Mouse (Mus musculus): ENCODE measurements around the gene Taf3.

Gene Taf3

DNA sequence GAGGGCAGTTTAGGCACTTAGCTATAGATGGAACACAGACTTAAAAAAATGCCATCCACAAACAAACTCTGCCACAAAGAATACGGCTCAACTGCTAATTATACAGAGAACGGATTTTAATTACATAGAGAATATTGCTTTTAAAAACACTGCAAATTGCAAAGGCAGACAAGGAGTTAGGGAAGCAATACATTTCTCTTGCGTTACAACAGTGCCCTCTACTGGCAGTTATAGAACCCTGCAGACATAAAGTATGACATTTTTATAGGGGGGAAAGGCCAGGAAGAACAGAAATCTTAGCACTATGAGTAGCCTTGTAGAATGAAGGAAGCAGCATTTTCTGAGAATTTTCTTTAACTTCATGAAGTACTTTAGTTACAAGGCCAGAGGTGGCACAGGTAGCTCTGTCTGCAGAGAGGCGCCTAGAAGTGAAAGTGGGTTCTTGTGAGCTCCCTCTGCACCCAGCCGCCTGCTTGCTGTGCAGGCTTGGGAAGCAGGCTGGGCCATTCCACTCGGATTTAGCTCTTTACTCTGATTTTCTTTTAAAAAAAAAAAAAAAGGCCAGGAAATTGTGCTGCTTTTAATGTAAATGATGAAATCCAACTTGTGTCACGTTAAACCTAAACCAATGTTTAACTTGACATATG lies 38.0 kb downstream of the Taf3 start:
- DNase-seq (ENCODE audit: low spot score in 2 of 2): no peak

DNA sequence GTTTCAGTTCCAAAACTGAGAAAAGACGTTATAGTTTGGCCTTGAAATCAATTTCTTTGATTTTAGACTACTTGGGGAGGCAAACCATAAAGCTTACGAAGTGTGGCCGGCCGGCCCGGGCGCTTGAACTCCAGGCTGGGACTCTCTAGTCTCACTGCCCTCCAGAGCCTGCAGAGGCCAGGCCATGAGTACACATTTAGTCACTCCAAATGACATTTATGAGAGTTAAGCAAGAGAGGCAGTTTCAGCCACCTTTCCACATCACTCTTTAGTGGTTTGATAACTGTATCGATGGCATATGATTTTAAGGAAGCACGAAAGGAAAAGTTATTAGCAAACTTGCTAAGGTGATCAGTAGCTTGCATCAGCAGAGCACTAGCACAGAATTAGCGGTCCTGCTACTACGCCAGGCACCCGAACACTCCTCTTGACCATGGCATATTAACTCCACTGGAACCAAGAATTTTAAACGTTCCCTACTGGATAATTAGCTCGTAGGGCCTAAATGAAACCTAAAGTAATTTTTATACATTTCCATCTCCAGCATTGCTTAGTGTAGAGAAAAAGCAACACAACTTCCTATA lies 38.6 kb downstream of the Taf3 start:
- no peak for DNase-seq (ENCODE audit: low spot score in 2 of 2)

DNA sequence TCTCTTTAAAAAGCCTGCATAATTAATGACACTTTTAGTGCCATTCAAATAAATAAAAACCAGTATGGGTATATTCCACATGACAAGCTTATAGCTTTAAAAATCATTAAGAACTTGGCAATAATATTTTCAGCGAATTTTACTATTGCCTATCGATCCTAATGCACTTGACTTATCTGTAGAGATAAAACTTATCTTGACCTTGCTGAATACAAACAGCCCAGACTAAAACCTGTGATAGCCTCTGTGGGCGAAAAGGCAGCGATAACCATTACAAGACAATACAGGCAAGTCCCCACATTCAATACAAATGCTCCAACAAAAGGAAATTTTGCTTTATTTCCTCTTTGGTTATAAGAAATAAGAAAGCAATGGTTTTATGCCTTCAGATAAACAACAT lies 39.8 kb downstream of the Taf3 start:
- DNase-seq (ENCODE audit: low spot score in 2 of 2): no peak

DNA sequence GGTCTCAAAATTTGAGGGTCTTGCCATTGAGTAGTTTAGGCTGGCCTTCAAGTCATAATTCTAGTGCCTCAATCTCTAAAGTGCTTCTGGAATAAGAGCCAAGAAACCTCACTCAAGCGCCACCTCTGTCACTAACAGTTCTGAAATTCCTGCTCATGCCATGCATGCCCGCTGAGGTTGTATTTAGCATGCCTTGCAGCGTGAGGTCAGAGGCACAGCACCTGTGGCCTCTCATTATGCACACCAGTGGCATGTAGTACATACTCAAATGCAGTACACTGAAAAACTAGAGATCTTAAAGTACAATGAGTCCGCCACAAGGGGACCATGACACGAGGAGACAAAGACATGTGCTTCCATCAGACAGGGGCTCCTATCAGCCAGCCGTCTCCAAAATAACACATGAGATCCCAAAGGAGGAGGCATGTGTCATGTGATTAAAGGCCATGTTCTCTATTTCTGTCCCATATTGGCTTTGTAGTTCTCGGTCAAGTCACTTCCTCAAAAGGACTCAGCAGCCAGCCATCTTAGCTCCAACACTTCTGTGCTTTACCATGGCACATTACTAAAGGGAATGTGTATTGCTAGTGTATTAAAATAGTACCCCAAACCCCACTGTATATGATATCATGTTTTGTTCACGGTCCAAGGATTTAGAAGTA lies 43.3 kb downstream of the Taf3 start:
- DNase-seq (ENCODE audit: low spot score in 2 of 2): no peak

DNA sequence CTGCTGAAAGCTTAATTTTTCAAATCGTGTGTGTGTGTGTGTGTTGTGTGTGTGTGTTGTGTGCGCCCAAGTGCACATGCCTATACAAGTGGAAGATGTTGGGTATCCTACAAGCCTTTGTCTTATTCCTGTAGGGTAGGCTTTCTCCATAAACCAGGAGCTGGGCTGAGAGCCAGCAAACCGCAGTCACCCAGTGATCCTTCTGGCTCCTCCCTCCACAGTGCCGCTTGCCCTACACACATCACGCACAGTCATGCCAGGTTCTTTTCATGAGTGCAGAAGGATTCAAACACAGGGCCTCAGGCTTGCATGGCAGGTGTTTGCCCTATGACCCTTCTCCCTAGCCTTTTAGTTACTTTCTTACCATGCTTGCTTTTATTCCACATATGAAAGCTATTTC lies 45.0 kb downstream of the Taf3 start:
- DNase-seq (ENCODE audit: low spot score in 2 of 2): no peak

DNA sequence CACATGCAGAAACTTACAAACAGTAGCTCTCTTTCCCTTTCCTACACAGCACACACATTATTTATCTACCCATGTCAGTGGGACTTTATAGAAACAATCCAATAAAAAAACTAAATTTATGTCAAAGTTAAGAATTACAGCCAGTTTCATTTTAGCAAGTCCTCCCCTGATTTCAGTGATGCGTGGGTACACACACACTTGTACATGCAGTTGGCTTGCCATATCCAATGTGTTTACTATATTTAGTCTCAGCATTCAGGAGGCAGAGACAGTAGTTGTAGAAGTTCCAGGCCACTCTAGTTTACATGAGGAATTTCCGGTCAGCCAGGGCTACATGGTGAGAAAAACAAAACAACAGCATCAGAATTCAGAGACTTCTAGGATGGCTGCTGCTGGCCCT lies 46.8 kb downstream of the Taf3 start:
- DNase-seq (ENCODE audit: low spot score in 2 of 2): no peak

DNA sequence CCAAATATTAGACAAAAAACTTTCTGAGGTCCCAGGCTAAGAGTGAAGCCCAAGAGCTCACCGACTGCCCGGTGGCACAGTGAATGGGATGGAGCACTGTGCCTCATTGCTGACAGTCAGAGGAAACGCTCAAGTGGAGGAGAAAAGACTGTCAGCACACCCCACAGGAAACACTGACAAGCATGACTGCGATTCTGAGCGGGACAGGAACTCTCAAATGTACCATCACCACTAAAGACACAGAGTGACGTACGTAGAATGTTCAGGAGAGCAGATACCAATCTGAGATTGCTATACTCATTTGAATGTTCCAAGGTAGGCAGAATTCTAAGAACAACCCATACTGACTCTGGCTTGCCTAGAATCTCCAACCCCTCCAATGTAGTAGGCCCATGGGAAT lies 50.9 kb downstream of the Taf3 start:
- DNase-seq (ENCODE audit: low spot score in 2 of 2): no peak

DNA sequence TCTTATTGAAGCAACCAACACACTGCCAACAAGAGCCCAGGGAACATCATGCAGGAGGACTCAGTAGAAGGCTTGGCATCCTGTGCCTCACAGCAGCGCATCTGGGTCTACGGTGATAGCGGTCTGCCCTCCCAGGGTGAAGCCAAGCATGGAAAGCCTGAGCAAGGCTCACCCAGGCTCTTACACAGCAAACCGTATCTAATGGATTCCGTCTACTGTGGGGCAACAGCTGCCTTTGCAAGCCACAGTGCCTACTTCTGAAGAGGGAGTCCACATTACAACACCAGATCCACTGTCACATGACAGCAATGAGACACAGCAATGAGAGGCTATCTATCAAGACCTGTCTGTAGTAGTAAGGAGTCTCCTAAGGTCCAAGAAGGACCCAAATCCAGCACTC lies 52.3 kb downstream of the Taf3 start:
- no peak for DNase-seq (ENCODE audit: low spot score in 2 of 2)

DNA sequence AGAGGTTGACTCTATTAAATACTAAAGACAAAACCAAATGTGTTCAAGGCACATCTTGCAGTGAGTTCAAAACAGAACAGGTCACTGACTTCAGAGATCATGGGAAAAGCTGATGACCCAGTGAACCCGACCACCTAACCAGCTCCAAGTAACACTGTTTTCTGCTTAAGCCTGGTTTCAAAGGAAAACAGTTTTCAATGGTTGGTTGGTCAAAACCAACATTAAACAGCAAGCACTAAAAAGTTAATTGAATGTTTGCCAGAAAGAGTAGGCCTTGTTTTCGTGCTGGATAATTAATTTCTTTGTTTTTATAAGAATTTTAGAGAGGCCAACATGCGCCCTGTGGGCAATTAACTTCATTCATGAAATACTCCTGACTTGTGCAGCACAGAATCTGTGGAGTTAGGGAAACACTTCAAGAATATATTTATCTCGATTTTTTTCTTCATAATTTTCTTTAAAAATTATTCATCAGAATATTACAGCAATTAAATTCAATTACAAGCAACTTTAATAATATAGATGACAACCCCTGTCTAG lies 57.6 kb downstream of the Taf3 start:
- DNase-seq (ENCODE audit: low spot score in 2 of 2): no peak

DNA sequence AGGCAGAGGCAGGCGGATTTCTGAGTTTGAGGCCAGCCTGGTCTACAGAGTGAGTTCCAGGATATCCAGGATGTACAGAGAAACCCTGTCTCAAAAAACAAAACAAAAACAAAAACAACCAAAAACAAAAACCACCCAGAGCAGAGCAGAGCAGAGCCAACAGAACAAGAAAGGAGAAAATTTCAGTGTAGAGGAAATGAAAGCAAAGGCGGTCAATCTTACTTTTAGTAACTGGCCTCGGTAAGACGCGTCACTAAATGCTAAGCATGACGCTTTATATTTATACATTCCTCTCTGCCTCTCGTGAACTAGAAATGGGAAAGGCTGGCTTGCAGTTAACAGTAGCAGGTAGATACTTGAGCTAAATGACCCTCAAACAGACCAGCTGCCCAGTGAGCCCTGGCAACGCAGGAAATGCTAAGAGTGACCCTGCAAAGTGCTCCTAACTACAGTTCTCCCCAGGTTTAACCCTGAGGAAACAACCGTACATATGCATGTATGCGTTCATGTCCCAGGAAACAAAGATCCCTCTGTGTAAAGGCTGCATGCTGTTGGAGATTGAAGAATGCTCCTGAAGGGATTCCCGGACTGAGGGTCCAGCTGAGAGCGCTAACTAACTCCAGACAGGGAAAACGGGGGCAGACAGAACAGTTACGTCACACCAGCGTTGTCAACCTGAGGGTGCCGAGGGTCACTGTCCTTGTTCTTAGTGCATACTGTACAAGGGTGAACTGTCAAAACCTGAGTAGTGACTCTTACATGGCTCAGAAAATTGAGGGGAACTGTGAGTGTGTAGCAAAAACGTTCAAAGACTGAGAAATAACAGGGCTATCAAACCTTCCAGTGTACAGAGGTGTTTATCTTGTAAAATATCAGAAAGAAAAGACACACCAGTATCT lies 58.5 kb downstream of the Taf3 start:
- DNase-seq (ENCODE audit: low spot score in 2 of 2): no peak

DNA sequence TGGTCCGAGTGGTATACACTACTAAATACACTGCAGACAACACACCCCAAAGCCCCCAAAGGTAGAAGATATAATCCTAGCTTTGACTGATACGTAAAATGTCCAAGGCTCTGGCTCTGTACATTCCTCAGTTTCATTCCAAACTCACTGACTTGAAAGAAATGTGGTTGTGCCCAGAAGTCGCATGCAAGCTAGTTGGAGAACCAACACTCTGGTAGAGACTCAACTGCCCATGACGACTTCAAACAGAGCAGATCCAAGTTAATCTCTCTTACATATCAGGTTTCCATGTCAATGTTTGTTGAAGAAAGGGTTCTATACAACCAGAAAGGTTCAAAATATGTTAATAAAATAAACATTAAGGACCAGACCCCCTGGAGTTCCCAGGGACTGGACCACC lies 60.1 kb downstream of the Taf3 start:
- DNase-seq (ENCODE audit: low spot score in 2 of 2): no peak

DNA sequence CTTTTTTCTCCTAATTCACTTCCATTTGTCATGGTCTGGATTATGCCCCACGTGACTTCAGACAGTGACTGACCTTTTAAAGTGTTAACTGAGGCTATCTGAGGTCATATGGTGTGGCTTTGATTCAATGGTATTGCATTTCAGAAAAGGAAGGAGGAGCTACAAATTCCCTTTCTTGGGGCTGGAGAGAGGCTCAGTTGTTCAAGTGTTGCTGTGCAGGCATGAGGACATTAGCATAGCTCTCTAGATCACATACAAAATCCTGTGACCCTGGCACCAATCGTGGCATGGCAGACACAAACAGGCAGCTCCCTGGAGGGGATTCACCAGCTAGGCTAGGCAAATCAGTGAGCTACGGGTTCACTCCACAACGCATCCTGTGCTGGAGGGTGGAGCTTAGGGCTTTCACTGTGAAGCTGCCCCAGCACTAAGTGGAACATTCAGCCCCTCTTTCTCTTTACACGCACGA lies 62.4 kb downstream of the Taf3 start:
- DNase-seq (ENCODE audit: low spot score in 2 of 2): peak in 1 of 2 experiments; percentile 28

DNA sequence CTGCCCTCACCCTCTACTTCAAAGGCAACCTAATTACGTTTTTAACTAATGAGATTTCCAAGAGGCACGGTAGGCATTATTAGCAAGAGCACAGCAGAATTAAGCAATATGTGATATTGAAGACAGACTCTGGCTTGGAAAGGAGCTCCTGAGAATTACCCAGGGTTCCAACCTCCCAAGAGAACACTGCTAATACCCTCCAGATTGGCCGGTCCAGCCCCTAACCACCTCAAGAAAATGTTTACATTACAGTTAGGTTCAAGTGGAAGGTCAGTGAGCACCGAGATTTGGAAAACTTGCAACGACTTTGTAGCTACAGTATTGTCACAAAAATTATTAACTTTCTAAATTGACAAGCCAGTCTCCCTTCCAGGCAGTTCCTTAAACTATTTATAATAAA lies 66.0 kb downstream of the Taf3 start:
- DNase-seq (ENCODE audit: low spot score in 2 of 2): no peak

DNA sequence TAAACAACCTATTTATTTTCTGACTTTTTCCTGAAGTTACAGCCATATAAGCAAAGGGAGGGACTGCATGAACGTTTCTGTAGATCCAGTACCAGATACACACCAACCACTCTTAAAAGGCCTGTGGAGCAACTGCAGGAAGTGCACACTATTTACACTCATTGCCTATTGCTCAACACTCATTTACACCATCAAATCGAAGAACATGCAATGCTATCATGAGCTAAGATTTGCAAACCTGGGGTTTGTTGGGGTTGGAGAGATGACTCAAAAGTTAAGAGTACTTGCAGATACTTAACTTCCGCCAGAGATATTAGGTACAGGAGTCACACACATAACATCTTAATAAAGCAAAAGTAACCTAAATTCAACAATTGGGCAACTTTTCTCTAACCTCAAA lies 76.5 kb downstream of the Taf3 start:
- no peak for DNase-seq (ENCODE audit: low spot score in 2 of 2)

DNA sequence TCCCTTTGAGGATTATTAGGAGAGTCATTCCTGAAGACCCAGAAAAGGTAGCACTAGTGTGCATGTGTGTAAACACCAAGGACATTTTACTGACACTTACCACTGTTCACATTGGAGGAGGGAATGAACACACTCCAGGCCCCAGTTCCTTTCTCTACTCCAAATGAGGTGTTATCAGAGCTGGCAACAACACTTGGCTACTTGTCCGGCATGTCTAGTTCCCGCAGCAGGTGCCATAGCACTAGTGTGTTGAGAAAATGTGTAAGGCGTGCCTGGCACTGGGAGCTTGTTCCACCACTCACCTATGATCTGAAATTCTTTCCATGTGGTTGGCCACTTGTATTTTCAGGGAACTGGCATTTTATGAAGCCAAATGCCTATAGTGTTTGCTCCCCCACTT lies 77.8 kb downstream of the Taf3 start:
- no peak for DNase-seq (ENCODE audit: low spot score in 2 of 2)

DNA sequence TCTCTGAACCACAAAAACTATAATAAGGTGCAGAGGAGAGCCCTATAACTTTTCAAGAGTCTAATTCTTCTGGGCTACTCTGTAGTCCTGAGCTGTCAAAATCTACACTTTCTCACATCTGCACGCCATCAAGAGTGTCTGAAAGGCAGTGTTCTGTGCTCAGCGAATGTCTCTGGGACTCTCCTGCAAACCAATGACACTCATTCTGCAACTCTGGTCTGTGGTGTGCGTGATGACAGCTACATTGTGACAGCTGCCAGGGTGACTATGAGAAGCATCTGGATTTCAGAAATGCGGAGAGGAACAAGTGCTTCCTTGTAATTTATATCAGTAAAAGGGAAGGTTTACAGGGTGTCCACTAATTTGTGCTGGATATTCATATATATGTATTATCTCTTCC lies 78.2 kb downstream of the Taf3 start:
- DNase-seq (ENCODE audit: low spot score in 2 of 2): no peak

DNA sequence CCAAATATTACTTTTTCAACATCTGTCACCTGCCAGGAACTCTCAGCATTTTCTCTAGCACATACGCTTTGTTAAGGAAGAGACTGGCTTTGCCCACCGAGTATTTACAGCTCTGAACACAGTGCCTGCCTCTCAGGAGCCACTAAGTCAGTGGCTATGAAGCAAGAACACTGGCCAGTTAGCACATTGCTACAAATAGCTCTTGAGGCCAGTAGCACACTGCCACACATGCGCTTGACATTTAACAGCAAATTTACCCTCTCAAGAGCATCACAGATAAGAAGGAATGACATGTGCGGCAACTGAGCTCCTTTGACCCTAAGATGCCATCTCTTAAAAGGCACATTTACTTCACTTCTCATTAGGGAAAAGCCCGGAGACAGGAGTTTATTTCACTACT lies 78.7 kb downstream of the Taf3 start:
- DNase-seq (ENCODE audit: low spot score in 2 of 2): no peak

DNA sequence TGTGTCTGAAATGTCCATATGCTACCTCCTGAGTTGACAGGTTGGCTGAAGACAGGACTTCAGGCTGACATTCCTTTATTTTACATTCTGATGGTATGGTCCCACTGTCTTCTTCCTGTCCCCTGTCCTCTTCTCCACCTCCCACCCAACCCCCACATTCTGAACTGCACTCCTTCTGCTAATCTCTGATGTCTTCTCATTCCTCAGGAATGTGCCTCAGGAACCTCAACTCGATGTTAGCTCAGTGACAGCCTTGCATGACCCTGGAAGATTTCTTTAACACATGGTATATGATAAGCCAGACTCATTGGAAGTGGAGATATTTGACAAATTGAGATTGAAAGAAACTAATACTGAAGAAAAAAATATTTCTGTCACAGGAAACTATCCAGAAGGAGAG lies 81.8 kb downstream of the Taf3 start:
- no peak for DNase-seq (ENCODE audit: low spot score in 2 of 2)

DNA sequence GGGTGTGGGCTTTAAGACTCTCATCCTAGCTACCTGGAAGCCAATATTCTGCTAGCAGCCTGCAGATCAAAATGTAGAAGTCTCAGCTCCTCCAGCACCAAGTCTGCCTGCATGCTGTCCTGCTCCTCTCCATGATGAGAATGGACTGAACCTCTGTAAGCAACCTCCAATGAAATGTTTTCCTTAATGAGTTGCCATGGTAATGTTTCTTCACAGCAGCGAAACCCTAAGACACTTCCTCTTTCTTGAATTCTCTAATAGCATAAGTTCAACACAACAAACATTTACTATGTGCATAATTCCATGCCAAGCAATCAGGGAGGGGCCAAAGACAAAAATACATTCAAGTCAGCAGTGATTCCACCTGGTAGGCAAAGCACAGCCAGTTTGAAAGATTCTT lies 82.8 kb downstream of the Taf3 start:
- no peak for DNase-seq (ENCODE audit: low spot score in 2 of 2)

DNA sequence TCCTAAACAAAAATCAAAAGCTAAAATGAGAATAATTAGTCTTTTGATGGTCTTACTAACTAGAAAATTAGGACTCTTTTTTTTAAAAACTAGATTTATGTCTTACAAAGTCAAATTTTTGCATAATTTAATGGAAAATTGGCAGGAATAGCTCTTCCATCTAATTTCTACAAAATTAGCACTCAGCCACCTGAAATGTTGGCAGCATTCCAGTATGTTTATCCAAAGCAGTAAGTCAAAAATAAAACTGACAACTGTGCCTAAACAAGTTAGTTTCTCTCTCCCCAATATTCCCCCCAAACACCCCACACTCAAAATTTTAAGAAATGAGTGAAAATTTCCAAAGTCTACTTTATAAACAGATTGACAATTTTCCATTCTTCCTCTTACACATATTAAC lies 85.5 kb downstream of the Taf3 start:
- DNase-seq (ENCODE audit: low spot score in 2 of 2): no peak

DNA sequence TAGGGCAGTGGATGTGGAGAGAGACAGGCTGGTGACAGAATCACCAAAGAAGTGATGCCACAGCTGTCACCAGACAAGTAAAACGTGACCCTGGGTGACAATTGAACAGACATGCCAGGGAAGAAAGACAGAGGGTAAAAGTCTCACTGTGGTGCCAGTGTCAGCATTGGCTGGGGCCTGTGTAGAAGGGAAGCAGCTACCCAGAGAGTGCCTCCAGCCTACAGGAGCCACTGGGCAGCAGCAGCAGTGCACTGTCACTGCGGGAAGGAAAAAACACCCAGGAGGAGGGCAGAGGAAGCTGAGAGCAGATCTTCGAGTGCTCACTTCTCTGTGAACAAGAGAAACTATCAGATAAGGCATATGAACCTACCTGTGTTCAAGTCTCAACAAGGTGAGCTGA lies 86.7 kb downstream of the Taf3 start:
- DNase-seq (ENCODE audit: low spot score in 2 of 2): no peak

DNA sequence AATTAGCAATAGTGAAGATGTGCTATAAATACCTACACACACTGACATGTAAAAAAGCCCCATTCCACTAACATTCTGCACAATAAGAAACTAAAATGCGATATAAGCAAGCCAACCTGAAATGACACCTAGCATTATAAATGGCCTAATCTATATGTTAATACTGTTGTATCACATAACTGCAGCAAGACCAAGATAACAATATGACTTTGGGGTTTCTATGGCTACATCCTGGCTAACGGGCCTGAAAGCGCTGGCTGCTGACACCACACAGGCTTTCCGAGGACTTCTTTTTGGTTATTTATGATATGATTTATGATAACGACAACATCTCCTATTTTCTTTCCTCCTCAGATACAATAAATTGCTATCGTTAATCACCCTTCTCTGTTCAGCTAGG lies 90.4 kb downstream of the Taf3 start:
- DNase-seq (ENCODE audit: low spot score in 2 of 2): no peak

All from spleen, postnatal 10 days (tissue).